Mouse (Mus musculus): ENCODE results near the gene Ush2a. TPM values are rescaled to one million over a fixed set of nuclear protein-coding genes. Genes with fewer than 3 reads are reported as not detected.

Ush2a gene
- total RNA-seq, 2 experiments from 2014 or later = 0.03 to 0.20 TPM

DNA sequence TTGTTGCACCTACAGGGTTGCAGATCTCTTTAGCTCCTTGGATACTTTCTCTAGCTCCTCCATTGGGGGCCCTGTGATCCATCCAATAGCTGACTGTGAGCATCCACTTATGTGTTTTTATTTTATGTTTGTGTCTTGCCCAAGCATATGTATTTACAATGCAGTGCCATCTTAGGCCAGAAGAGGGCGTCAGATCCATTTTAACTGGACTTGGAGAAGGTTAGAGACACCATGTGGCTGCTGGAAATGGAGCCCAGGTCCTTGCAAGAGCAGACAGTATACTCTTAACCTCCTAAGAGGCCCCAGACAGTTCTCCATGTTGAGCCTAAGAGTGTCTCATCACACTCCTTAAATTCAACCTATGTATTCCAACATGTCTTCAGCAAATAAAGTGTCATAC is 281.5 kb downstream of the Ush2a start:
- no peak for DNase-seq

DNA sequence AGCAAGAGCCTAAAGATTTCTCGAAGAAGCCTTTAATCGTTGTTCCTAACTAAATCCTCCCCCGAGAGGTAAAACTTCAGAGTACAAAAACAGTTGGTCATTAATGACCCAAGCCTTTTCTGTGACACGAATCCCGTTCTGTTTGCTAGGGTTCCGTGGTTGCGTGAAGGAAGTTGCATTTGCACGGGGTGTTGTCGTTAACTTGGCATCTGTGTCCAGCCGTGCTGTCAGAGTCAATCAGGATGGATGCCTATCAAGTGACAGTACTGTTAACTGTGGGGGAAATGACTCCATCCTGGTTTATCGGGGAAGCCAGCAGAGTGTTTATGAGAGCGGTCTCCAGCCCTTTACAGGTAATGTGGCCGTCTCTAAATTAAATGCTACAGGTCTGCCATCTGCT is 287.9 kb downstream of the Ush2a start:
- DNase-seq = no peak

DNA sequence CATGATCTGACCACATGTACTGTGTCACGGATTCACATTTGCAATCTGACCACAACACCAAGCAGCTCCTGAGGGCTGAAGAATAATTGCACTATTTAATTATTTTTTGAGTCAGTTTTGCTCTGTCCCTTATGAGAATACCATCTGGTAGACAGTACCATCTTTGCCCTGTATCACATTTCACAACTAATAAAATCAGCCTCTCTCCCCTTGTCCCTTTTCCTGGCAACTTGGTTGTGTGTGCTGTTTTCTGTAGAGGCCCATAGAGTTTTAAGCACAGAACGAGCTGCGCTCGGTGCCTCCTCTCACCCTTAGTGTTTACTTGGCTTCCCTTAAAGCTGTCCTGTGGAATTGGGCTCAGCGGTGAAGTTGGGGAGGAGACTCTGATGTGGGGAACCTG is 290.0 kb downstream of the Ush2a start:
- no peak for DNase-seq

DNA sequence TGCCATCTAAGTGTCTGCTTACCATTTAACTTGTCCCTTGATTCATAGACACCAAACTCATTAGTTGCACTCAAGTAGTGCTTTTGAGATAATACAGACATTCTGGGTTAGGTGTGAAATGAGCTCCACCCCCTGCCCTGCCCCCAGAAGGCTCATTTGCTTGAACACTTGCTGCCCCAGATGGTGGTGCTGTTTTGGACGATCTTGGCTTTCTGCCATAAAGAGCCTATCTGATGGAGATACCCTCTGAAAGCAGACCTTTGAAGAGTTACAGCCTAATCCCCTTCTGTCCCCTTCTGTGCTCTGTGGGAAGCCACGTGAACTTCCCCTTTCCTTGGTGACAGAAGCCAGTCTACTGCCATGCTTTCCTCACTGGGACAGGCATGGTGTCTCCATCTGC is 297.1 kb downstream of the Ush2a start:
- DNase-seq = no peak

DNA sequence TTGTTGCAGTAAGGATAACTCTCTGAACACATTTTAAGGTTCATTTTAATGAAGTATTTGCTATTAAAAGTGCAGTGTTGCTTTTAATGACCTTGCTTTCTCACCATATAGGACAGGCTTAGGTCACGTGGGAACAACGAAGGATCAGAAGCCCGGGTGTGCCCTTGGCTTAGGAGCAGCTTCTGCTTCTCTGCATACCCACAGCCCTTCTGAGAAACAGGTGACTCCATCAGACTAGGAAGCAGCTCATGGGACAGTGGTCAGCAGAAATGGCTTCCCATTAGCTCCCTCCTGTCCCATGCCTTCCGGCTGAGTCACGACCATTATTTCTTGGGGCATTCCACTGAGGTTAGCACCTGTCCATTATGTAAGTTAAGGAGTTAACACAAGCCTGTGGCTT is 304.4 kb downstream of the Ush2a start:
- no peak for DNase-seq

DNA sequence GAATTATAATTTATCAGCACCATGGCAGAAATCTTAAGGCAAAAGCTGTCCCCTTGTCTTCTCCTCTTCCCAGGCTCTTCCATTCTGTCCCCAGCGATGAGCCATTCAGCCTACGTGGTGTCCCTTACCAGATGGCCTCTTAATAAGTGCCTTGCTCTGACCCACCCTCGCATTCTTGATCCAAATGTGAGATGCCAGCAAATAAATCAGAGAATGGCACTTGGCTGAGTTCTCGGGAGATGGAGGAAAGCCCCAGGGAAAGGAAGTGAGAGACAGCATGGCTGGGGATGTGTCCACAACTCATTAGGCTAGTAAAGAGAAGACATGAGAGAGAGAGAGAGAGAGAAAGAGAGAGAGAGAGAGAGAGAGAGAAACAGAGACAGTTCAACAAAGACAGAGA is 305.7 kb downstream of the Ush2a start:
- DNase-seq = no peak

DNA sequence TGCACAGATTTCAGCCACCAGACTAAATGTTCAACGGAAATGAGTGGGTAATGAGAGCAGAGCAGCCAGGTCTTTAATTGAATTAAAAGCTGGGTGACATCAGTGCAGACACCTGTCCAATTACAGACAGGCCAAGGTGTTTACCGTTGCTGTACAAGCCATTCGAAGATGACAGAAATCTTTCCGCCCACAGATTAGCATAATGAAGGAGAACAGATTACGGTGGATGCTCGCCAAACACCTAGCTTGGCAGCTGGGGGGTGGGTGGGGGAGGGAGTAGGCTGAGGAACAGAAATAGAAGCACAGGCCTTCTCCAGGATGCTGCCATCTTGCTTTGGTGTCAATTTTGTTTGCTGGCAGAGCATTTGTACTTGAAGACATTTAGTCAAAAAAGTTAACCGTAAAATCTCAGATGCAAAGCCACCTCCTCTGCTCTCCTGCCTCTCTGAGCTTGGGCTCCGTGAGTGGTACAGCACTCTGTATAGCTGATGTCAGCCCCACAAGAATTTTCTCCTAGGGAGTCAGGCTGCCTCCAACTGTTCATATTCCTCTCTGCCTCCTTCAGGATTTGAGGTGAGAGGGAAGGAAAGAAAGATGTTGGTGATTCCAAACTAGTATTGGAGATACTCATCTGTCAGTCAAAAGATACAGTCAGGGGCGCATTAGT is 306.6 kb downstream of the Ush2a start:
- DNase-seq = no peak

DNA sequence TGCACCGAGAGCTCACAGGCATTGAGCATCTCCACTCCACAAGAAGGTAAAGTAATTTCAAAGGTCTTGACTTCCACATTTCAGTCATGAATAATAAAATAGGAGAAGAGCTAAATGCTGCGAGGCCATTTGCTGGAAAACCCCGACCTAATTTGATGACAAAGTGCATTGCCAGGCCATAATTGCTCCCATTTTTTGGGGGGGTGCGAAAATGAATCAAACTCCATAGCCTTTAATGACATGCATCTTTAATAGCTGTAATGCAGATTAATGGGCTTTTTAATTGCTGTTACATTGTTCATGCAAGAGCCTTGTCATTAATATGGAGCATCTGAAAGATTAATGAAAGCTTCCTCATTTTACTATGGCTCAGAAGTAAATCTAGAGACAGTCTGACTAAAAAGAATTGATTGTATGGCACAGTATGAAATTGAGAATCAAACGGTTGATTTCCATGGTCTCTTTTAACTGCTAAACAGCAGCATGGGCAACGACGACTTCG is 314.5 kb downstream of the Ush2a start:
- no peak for DNase-seq

DNA sequence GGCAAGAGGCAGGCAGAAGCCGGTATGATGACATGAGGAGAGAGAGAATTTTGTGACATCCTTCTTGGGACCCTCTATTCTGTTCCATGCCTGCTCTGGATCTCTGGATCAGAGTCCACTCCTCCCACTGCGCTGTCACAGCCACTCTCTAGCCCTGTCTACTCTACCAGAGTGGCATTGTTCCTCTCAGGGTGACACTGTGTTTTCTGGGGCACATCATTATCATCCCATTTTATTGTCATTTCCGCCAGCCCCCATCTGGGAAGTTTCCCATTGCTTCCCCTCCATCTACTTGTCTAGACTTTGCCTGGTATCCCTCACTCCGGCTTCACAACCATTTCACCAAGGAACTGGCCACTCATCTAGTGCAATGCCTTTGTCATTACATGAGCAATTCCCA is 315.6 kb downstream of the Ush2a start:
- no peak for DNase-seq

DNA sequence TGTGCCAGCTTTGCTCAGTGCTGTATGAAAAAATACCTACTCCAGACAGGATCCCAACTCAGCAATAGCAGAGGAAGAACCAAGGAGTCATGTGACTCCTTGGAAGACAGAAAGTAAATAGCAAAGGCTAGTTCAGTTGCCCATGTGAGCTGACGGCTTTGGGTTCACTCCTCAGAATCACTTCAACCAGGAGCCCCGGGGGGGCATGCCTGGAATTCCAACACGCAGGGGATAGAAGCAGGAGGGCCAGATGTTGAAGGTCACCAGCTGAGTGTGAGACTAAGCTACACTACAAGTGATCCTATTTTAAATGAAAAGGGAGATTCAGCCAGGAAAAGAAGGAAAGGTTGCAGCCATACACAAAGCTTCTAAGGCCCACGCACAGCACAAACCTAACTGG is 319.3 kb downstream of the Ush2a start:
- no peak for DNase-seq

DNA sequence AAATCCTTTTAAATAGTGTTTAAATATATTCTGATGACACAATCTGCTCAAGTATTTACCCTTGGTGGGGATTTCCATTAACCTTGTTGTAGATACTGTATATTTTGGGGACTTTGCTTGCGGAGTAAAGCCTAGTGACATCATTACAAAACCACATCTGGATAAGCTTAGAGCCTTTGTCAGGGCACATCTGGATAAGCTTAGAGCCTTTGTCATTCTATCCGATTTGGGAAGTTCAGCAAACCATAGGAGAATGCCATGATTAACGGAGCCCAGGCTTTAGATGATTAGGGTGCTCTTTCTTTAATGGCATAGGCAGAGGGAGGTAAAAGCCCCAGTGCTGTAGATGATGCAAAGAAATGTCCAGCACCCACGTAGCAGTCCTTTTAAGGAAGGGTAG is 333.4 kb downstream of the Ush2a start:
- DNase-seq = no peak

DNA sequence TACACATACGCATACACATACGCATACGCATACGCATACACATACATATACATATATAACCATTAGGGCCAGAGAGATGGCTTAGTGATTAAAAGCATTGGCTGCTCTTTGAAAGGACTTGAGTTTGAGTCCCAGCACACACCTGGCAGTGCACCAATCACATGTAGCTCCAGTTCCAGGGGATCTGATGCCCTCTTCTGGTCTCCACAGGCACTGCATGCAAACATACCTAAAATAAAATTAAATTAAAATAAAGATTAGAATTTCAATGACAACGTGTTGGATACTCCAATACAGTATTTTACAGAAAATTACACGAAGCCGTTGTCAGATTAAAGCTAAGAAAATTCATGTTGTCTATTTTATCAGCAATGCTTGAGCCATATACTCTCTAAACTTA is 336.2 kb downstream of the Ush2a start:
- no peak for DNase-seq

DNA sequence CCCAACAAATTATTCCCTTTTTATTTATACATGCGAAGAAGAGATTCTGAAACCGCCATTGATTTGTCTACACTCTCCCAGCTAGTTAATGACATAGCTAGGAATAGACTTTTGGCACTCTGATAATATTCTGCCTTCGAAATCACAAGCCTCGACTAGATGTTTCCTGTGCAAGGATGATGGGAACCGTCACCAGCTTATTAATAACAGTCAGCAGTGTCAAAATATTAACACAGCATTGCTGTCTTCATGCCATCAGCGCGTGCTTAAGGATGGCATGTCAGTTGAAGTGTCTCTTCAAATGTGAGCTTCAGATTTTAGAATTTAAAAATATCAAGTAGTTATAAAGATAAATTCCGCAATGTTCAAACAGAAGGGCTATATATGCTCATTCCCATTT is 337.3 kb downstream of the Ush2a start:
- no peak for DNase-seq

DNA sequence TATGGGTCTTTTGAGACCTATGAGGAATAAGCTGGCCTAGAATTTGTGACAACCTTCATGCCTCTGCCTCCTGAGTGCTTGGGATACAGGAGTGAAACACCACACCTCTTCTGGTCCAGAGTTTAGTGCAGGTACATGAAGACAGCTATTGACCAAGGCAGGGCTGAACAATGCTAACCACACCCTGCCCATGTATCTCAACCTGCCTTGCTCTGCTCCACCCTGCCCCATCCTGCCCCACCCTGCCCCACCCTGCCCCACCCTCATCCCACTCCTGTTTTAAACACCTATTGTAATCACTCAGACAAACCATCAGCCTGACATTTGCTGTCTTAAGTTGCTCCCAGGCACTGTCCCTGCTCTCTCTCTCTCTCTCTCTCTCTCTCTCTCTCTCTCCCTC is 344.6 kb downstream of the Ush2a start:
- no peak for DNase-seq

DNA sequence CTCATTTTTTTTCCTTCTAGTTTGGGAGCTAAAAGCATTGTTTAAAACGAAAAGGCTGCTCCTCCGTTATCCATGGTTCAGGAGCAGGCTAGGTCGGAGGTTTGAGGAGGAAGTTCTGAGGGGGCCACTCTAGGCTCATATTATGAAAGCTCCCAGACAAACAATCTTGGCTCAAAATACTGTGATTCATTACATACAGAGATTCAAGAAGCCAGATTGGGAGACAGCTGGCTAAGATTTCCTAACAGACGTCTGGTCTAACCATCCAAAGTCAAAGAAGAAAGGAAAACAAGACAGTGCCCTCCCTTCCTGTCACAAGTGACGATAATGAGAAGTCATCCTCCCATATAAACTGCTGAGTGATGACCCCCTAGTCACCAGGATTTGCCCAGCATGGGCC is 354.7 kb downstream of the Ush2a start:
- no peak for DNase-seq

DNA sequence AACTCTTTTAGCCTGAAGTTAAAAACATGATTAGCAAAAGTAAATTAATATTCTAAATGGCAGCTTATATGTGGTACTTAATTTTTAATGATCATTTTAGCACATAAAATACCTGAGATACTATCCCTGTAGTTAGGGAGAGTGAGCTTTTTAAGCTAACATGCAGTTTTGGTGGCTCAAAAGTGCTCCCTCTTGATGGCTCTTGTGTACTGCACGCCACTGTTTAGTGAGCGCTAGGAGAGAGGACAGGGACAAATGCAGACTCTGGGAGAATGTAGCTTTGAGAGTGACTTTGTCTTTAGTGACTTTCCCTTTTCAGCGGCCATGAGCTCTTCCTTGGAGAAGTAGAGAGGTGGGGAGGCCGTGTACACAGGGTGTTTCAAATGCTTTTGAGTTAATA is 371.9 kb downstream of the Ush2a start:
- DNase-seq = peak in 1 of 2 experiments; percentile 6

DNA sequence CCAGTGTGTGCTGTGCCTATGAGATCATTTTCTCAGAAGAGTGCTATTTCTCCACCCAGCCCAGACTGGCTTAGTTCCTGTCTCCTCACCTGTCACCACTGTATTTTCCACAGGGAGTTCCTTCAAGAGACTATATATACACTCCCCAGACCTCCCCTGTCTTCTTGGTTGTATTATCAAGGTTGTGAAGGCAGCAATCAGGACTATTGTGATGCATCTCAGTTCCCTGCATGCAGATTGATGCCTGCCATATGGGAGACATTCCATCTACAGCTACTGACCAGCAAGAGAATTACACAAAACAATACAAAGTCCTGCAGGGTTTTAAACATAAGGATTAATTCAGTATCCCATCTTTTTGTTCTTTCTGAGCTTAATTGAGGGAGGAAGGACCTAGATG is 377.8 kb downstream of the Ush2a start:
- DNase-seq = no peak

DNA sequence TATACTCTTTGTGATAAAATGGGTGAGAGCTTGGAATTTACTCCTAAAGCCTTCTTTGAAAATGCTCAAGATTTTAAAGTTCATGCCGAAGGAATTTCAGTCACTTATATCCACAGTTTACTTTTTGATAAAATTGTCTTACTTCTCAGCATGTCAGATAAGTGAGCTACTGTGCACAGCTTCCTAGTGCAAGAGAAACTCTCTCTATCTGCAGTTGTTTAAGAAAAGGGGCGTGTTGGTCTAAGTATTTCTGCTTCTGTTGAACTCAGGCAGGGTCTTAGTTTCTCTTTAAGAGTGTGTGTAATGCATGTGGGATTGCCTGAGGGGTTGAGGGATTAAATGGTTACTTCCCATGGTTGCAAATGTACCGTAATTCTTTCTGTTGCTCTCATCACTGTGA is 381.3 kb downstream of the Ush2a start:
- DNase-seq = no peak

DNA sequence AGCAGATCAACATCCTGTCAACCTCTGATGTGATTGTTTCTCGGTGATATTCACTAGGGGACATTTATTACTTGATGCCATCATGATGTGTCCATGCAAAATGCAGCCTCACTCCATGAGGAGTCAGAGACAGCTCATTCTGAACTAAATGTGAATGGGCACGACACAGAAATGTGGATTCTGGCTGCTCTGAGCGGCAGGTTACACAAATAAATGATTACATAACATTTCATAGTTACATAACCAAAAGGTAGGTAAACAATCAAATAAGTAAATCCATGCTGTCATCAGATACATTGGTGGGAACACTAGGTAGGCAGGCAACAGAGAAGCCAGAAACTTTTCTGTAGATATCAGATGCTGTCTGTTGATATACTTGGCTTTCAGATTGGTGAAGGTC is 391.2 kb downstream of the Ush2a start:
- DNase-seq = no peak

DNA sequence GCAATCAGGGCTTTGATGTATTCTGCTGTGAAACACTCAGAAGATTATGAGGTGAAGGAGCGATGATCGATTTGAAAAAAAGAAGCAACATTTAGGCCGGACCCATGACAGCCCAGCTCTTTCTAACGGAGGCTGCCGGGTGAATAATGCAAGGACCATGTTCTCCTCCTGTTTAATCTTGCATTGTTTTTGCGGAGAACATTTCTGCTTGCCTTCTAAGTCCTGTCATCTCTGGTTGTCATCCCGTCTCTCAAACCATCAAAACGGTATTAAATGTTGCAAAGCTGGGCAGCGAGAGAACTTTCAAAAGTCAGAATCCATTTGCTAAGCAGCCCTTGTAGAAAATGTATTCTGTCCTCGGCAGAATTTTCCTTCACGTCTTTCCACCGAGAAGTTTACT is 394.3 kb downstream of the Ush2a start:
- DNase-seq = no peak

DNA sequence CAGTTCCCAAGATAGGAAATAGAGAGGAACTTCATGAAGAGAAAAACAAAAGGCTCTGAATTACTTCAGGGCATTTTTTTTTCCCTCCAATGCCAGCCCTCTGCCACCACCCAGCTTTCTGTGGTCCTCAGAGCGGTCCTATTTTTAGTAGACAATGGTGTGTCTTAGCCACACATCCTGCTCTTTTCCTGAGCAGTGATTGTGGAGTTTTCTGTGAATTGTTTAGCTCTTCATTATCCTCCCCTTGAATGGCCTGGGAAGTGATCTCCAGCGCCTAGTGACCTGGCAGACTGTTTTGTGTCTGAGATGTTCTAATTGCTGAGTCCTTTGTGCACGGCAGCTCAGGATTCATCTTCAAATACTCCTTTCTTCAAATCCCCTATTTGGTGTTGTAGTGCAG is 397.3 kb downstream of the Ush2a start:
- peak in 1 of 2 experiments; percentile 1 for DNase-seq

DNA sequence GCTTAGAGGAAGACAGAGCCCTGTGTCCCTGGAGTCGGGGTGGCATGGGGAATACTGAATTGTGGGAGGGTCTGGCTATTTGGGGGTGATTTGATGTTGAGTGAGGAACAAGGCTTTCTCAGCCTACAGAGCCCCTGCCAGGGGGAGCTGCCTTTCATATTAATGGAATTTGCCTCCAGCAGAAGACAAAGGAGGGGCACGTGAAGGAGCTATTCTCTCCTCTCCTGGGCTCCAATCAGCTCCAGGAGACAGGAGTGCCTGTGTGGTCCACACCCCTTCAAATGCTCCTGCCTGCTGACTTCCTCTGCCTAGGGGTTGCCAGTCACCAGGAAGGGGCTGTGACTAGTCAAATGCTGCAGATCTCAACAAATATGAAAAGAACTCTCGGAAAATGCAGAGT is 398.5 kb downstream of the Ush2a start:
- DNase-seq = no peak

DNA sequence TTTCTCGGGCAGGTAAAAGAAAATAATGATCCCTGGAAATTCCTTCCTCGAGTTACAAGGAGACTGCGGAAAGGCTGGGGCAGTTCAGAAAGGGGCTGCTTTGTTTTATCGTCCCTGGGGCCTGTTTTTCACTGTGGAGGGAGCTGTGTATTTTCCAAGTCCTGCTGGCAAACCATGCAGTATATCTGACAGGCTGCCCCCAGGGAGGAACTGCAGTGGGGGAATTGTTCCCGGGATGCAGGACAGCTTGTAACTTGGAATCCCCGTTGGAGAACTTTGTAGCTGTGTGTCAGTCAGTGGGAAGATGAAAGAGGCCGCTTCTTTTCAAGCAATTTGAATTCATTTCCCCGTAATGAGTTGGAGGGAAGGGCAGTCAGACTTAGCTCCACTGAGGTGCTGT is 399.1 kb downstream of the Ush2a start:
- DNase-seq = peak; percentile 29 to 44

DNA sequence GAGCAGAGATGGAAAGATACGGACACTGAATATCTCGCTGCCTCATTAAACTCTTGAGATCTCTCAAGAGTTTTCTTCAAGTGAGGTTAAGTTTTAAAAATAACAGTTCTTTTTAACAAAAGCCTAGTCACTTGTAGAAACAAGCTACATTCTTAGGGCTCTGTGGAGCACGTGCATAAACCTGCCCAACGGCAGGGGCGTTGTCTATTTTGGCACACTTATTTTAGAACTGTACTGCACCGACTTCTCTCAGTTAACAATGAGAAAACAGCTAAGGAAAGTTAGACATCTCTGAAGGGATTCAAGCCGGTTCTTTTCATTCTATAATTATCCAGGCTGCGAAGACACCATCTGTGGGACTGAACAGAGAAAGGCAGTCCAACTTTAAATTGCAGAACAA is 405.6 kb downstream of the Ush2a start:
- no peak for DNase-seq

DNA sequence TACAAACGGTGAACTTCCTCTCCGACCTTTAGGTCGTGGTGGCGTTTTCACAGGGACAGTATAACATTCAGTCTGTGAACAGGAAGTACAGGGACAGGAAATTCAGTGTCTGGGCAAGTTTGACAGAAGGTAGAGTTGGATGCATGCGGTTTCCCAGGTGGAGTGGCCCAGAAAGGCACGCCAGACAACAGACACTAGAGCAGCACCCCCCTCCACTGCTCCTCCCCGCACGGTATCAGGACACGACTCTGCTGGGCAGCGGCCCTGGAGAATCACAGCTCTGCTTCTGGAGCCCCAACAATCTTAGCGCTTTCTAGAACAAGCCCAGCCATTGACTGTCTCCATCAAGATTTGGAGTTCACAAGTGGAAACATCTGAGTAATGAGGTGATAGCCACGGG is 406.7 kb downstream of the Ush2a start:
- DNase-seq = no peak
